Mouse (Mus musculus) thymus, postnatal 4 days (tissue): ENCODE data around the gene Mrnip.
A peak's percentile ranks its signal among the peaks of the same experiment; 100 is the strongest.
"Not testable (repeated sequence)": the region's sequence is repeated elsewhere in the genome, so short reads cannot be mapped to it uniquely, and the experiment has no call there.

Source experiments
- DNase-seq: peaks from one replicate; pipeline ENCODE4 v3.0.0; 2021

Mrnip gene

GRCm38 (mm10) chr11:50174111-50174729 is at the start of gene Mrnip:
Gene Mrnip, plus strand, starts transcription at chr11:50174444.
- not testable (repeated sequence) for DNase-seq

- no peak for DNase-seq
These were observed 46.5 kb upstream of the Mrnip start for GRCm38 (mm10) chr11:50127781-50128180.

- peak; percentile 97 for DNase-seq
These were observed 43.2 kb upstream of the Mrnip start, which contains the start of gene Tbc1d9b for GRCm38 (mm10) chr11:50130811-50131766. Gene Tbc1d9b, plus strand, starts transcription at chr11:50131396.

GRCm38 (mm10) chr11:50131801-50132201 is 42.4 kb upstream of the Mrnip start:
- no peak for DNase-seq

GRCm38 (mm10) chr11:50132265-50132664 is 42.0 kb upstream of the Mrnip start:
- no peak for DNase-seq

GRCm38 (mm10) chr11:50134136-50134859 is 39.9 kb upstream of the Mrnip start:
- DNase-seq = no peak

- DNase-seq = no peak
These were observed 35.9 kb upstream of the Mrnip start for GRCm38 (mm10) chr11:50138206-50138822.

GRCm38 (mm10) chr11:50139571-50139970 is 34.7 kb upstream of the Mrnip start:
- DNase-seq = no peak

GRCm38 (mm10) chr11:50145529-50145928 is 28.7 kb upstream of the Mrnip start:
- DNase-seq = no peak

- no peak for DNase-seq
These were observed 28.1 kb upstream of the Mrnip start for GRCm38 (mm10) chr11:50146121-50146520.

- DNase-seq = no peak
These were observed 26.8 kb upstream of the Mrnip start for GRCm38 (mm10) chr11:50147267-50147957.

GRCm38 (mm10) chr11:50147958-50148476 is 26.2 kb upstream of the Mrnip start:
- DNase-seq = no peak

- no peak for DNase-seq
These were observed 25.0 kb upstream of the Mrnip start for GRCm38 (mm10) chr11:50149200-50149599.

- DNase-seq = no peak
These were observed 24.6 kb upstream of the Mrnip start for GRCm38 (mm10) chr11:50149603-50150150.

GRCm38 (mm10) chr11:50151374-50151773 is 22.9 kb upstream of the Mrnip start:
- DNase-seq = no peak

- no peak for DNase-seq
These were observed 20.1 kb upstream of the Mrnip start for GRCm38 (mm10) chr11:50154166-50154565.

GRCm38 (mm10) chr11:50154777-50155520 is 19.3 kb upstream of the Mrnip start:
- DNase-seq = no peak

GRCm38 (mm10) chr11:50155785-50156184 is 18.5 kb upstream of the Mrnip start:
- DNase-seq = no peak

- DNase-seq = no peak
These were observed 17.5 kb upstream of the Mrnip start for GRCm38 (mm10) chr11:50156725-50157258.

GRCm38 (mm10) chr11:50158346-50158745 is 15.9 kb upstream of the Mrnip start:
- no peak for DNase-seq

- no peak for DNase-seq
These were observed 14.9 kb upstream of the Mrnip start for GRCm38 (mm10) chr11:50159347-50159746.
